Mouse (Mus musculus) megakaryocyte, adult 5-6 weeks (primary cell): ENCODE results near the gene Mast3. TPM values are rescaled to one million over a fixed set of nuclear protein-coding genes. Genes with fewer than 3 reads are reported as not detected.
A peak's percentile ranks its signal among the peaks of the same experiment; 100 is the strongest.

ENCODE experiments used
- ATAC-seq: 2 replicates; pipeline ENCODE4 v1.8.0; 2016; ENCODE audit warnings: mild to moderate bottlenecking, inconsistent platforms; ENCODE audit not compliant: poor library complexity, severe bottlenecking
- total RNA-seq, 2 experiments: library from RNA; stranded (forward) in 1 of 2; stranded (reverse) in 1 of 2; fragments of 153-499, 151-499 nt in 1 of 2; fragments of 221-1000, 200-1000 nt in 1 of 2; gene quantifications; 2 replicates each; pipeline versions ENCODE4 v1.2.3 to v1.2.4; 2015 to 2017

Gene Mast3
- total RNA-seq (2015) (56.2 and 65.4 TPM in 2 replicates), total RNA-seq (2017) (14.4 and 24.6 TPM in 2 replicates)

GRCm38 (mm10) chr8:70804481-70805206 lies at the start of gene Mast3:
Gene Mast3, minus strand, starts transcription at chr8:70805054.
- peak; percentile 78 for ATAC-seq

- ATAC-seq: peak; percentile 94
These were observed 49.0 kb upstream of the Mast3 start for GRCm38 (mm10) chr8:70853863-70854262.

- no peak for ATAC-seq
These were observed 47.9 kb upstream of the Mast3 start for GRCm38 (mm10) chr8:70852595-70853231.

- no peak for ATAC-seq
These were observed 47.0 kb upstream of the Mast3 start for GRCm38 (mm10) chr8:70851837-70852236.

- ATAC-seq: no peak
These were observed 46.1 kb upstream of the Mast3 start for GRCm38 (mm10) chr8:70850947-70851346.

GRCm38 (mm10) chr8:70850132-70850845 lies 45.4 kb upstream of the Mast3 start:
- ATAC-seq: no peak

GRCm38 (mm10) chr8:70849333-70849990 lies 44.6 kb upstream of the Mast3 start:
- ATAC-seq: no peak

- no peak for ATAC-seq
These were observed 41.7 kb upstream of the Mast3 start for GRCm38 (mm10) chr8:70846371-70847154.

- no peak for ATAC-seq
These were observed 40.3 kb upstream of the Mast3 start for GRCm38 (mm10) chr8:70845108-70845507.

- ATAC-seq: peak; percentile 49
These were observed 39.7 kb upstream of the Mast3 start for GRCm38 (mm10) chr8:70844523-70844922.

- ATAC-seq: no peak
These were observed 39.1 kb upstream of the Mast3 start for GRCm38 (mm10) chr8:70843941-70844340.

- ATAC-seq: no peak
These were observed 38.4 kb upstream of the Mast3 start for GRCm38 (mm10) chr8:70843214-70843773.

- ATAC-seq: no peak
These were observed 37.6 kb upstream of the Mast3 start for GRCm38 (mm10) chr8:70842484-70842883.

GRCm38 (mm10) chr8:70841147-70842072 lies 36.6 kb upstream of the Mast3 start:
- ATAC-seq: peak; percentile 37

- no peak for ATAC-seq
These were observed 35.7 kb upstream of the Mast3 start for GRCm38 (mm10) chr8:70840590-70840989.

- peak; percentile 80 for ATAC-seq
These were observed 34.8 kb upstream of the Mast3 start, which contains the start of gene Arrdc2 for GRCm38 (mm10) chr8:70839408-70840351. Gene Arrdc2, minus strand, starts transcription at chr8:70839720.

GRCm38 (mm10) chr8:70838654-70839407 lies 34.0 kb upstream of the Mast3 start:
- ATAC-seq: peak; percentile 21
